ENCODE assay signal across 14 mouse cellular contexts in the genomic region with DNA sequence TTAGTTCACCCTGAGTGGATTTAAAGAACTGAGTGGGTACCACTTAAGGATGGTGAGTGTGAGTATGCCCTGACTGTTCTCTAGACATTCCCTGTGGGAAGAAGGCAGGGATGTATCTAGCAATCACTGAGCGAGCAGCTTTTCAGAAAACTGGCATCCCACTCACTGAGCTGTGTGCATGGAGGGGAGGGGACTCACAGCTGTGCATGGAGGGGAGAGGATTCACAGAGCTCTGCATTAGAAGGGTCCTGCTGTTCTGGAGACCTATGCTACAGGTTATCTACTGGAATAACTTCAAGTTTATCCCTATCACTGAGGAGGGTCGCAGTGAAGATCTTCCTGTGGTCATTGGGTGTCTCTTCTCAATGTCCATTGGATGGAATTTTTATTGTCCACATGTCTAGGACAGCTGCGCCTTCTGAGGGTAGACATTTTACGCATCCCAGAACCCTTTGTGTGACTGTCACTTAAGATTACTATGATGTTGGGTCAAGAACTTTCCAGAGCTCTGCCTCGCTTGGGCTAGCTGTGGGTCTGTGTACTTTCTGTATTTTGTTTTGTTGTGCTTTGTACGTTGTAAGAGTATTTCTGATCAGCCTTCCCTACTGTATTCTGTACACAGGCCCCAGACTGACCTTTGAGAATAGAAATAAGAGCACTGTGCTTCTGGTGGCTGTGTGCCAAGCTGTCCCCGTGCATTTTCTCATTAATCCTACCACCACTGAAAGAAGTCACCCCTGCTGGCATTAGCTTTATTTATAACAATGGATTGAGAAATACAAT.
DNase-seq lines count a peak whose midpoint lies in the region; ATAC-seq lines count a peak whose summit lies in the region.
"Had no signal": no experiment of that assay in that cellular context is flagged by ENCODE, and none has a peak within 500 bp of the region (broad histone marks: within the 10 kb centered on the region; RNA-seq: fewer than 3 reads in every experiment).

No protein-coding gene starts in this region.

- peak; percentile 41 for DNase-seq in forebrain, embryonic 14.5 days (ENCODE audit: low spot score)
- DNase-seq in forebrain, embryonic 10.5 days (ENCODE audit: extremely low spot score, low spot score), result no peak
- no peak for DNase-seq in limb, embryonic 10.5 days (ENCODE audit: low spot score)
- DNase-seq in adrenal gland, postnatal 25 days, result peak; percentile 22
- no peak for DNase-seq in B cell, adult 2 months
- DNase-seq in left cerebral cortex, adult 18-20 months (ENCODE audit: low spot score in 2 of 2), result no peak
- DNase-seq: gastrocnemius, postnatal 14 days; thymus, adult 2 months had no signal

- H3K4me3 ChIP-seq in forebrain, embryonic 14.5 days (ENCODE audit: low read depth, low read length), result no peak overlapping the region
- no peak overlapping the region for H3K4me3 ChIP-seq in forebrain, embryonic 10.5 days
- H3K4me3 ChIP-seq in limb, embryonic 12.5 days (replicated peaks), result no peak overlapping the region
- no peak overlapping the region for H3K4me3 ChIP-seq in limb, embryonic 10.5 days
- H3K4me3 ChIP-seq in midbrain, embryonic 16.5 days (ENCODE audit: low read depth, low read length), result no peak overlapping the region
- H3K4me3 ChIP-seq: embryonic facial prominence, embryonic 15.5 days; heart, embryonic 12.5 days; neural tube, embryonic 13.5 days had no signal

- peaks cover 4% of the 10 kb centered on the region; the same call in 1 of the 2 replicates for H3K9me3 ChIP-seq in forebrain, embryonic 14.5 days (replicated peaks; ENCODE audit: control insufficient read depth, low read length)
- H3K9me3 ChIP-seq in forebrain, embryonic 10.5 days, result peaks cover 5% of the 10 kb centered on the region; the same call in 1 of the 2 replicates
- no peaks in the 10 kb centered on the region for H3K9me3 ChIP-seq in limb, embryonic 12.5 days
- no peaks in the 10 kb centered on the region for H3K9me3 ChIP-seq in limb, embryonic 10.5 days (replicated peaks)
- no peaks in the 10 kb centered on the region for H3K9me3 ChIP-seq in midbrain, embryonic 16.5 days (replicated peaks; ENCODE audit: control insufficient read depth, low read length, poor library complexity, severe bottlenecking)
- H3K9me3 ChIP-seq: embryonic facial prominence, embryonic 15.5 days; heart, embryonic 12.5 days; neural tube, embryonic 13.5 days had no signal

- H3K4me1 ChIP-seq in forebrain, embryonic 14.5 days (ENCODE audit: control insufficient read depth, insufficient read depth, low read length), result peaks cover 3% of the 10 kb centered on the region; the same call in 1 of the 2 replicates
- peaks cover 28% of the 10 kb centered on the region for H3K4me1 ChIP-seq in forebrain, embryonic 10.5 days
- H3K4me1 ChIP-seq in limb, embryonic 12.5 days (replicated peaks), result no peaks in the 10 kb centered on the region
- 0 out of 2 replicates have a peak, but pooled peaks cover 5% of the 10 kb centered on the region for H3K4me1 ChIP-seq in limb, embryonic 10.5 days
- peaks cover 3% of the 10 kb centered on the region; the same call in 1 of the 2 replicates for H3K4me1 ChIP-seq in midbrain, embryonic 16.5 days (ENCODE audit: control insufficient read depth, insufficient read depth, low read length)
- H3K4me1 ChIP-seq: embryonic facial prominence, embryonic 15.5 days had no signal

- no peak overlapping the region for H3K27ac ChIP-seq in forebrain, embryonic 14.5 days (ENCODE audit: low read depth, low read length)
- no peak overlapping the region for H3K27ac ChIP-seq in forebrain, embryonic 10.5 days
- H3K27ac ChIP-seq in limb, embryonic 12.5 days, result peak overlapping the region; percentile 12; the same call in 1 of the 2 replicates
- H3K27ac ChIP-seq in limb, embryonic 10.5 days, result no peak overlapping the region
- peak overlapping the region; percentile 43 for H3K27ac ChIP-seq in midbrain, embryonic 16.5 days (ENCODE audit: low read length)
- H3K27ac ChIP-seq: embryonic facial prominence, embryonic 15.5 days; neural tube, embryonic 13.5 days had no signal

- no peak for ATAC-seq in forebrain, embryonic 14.5 days
- ATAC-seq in limb, embryonic 12.5 days (ENCODE audit: insufficient number of reproducible peaks, insufficient read depth, low FRiP score, low TSS enrichment, low read depth), result no peak
- ATAC-seq in midbrain, embryonic 16.5 days, result peak; percentile 52
- ATAC-seq: forebrain, embryonic 16.5 days had no signal

- 0 out of 2 replicates have a peak, but pooled peaks cover 8% of the 10 kb centered on the region for H3K27me3 ChIP-seq in forebrain, embryonic 14.5 days (replicated peaks; ENCODE audit: control insufficient read depth, insufficient read depth, low read length)
- H3K27me3 ChIP-seq in forebrain, embryonic 10.5 days (ENCODE audit: poor library complexity, severe bottlenecking), result peaks cover 14% of the 10 kb centered on the region
- no peaks in the 10 kb centered on the region for H3K27me3 ChIP-seq in limb, embryonic 12.5 days
- H3K27me3 ChIP-seq in limb, embryonic 10.5 days (ENCODE audit: low read depth, poor library complexity, severe bottlenecking), result no peaks in the 10 kb centered on the region
- no peaks in the 10 kb centered on the region for H3K27me3 ChIP-seq in midbrain, embryonic 16.5 days (ENCODE audit: control insufficient read depth, insufficient read depth, low read depth, low read length)
- H3K27me3 ChIP-seq: embryonic facial prominence, embryonic 15.5 days; heart, embryonic 12.5 days; neural tube, embryonic 13.5 days had no signal

- H3K4me2 ChIP-seq in forebrain, embryonic 14.5 days (ENCODE audit: low read length), result no peak overlapping the region
- H3K4me2 ChIP-seq in limb, embryonic 12.5 days, result no peak overlapping the region
- H3K4me2 ChIP-seq in midbrain, embryonic 16.5 days (ENCODE audit: low read length), result no peak overlapping the region
- H3K4me2 ChIP-seq: embryonic facial prominence, embryonic 15.5 days; heart, embryonic 12.5 days; neural tube, embryonic 13.5 days had no signal

- 49% methylated on average over 7 of the region's 7 CpGs for WGBS in forebrain, embryonic 14.5 days
- 80% methylated on average over 7 of the region's 7 CpGs for WGBS in forebrain, embryonic 10.5 days
- WGBS in limb, embryonic 12.5 days, result 86% methylated on average over 7 of the region's 7 CpGs
- WGBS in limb, embryonic 10.5 days, result 88% methylated on average over 7 of the region's 7 CpGs
- WGBS in midbrain, embryonic 16.5 days, result 37% methylated on average over 7 of the region's 7 CpGs

- H3K36me3 ChIP-seq in forebrain, embryonic 14.5 days (ENCODE audit: control insufficient read depth, insufficient read depth, low read length), result peaks cover 5% of the 10 kb centered on the region; the same call in 1 of the 2 replicates
- peaks cover 29% of the 10 kb centered on the region for H3K36me3 ChIP-seq in forebrain, embryonic 10.5 days (replicated peaks)
- peaks cover 29% of the 10 kb centered on the region for H3K36me3 ChIP-seq in limb, embryonic 12.5 days
- H3K36me3 ChIP-seq in limb, embryonic 10.5 days, result peaks cover 30% of the 10 kb centered on the region
- no peaks in the 10 kb centered on the region for H3K36me3 ChIP-seq in midbrain, embryonic 16.5 days (ENCODE audit: control insufficient read depth, insufficient read depth, low read length)

- no peak overlapping the region for H3K9ac ChIP-seq in forebrain, embryonic 14.5 days (ENCODE audit: low read length)
- H3K9ac ChIP-seq in limb, embryonic 12.5 days (replicated peaks), result no peak overlapping the region
- H3K9ac ChIP-seq in midbrain, embryonic 16.5 days (ENCODE audit: low read depth, low read length), result no peak overlapping the region
- H3K9ac ChIP-seq: embryonic facial prominence, embryonic 15.5 days; heart, embryonic 12.5 days; neural tube, embryonic 13.5 days had no signal

Comparison
In these comparisons a context has a peak if more than half of its experiments do, and no peak if none do; other contexts are left out.
1. DNase-seq: peak in forebrain, embryonic 14.5 days (single experiment) and adrenal gland, postnatal 25 days (single experiment); none in forebrain, embryonic 10.5 days (single experiment), limb, embryonic 10.5 days (single experiment), B cell, adult 2 months (0 of 2) and left cerebral cortex, adult 18-20 months (0 of 2).
2. H3K27ac ChIP-seq: peak in limb, embryonic 12.5 days (single experiment) and midbrain, embryonic 16.5 days (single experiment); none in forebrain, embryonic 14.5 days (single experiment), forebrain, embryonic 10.5 days (single experiment) and limb, embryonic 10.5 days (single experiment).